In the genomic region with DNA sequence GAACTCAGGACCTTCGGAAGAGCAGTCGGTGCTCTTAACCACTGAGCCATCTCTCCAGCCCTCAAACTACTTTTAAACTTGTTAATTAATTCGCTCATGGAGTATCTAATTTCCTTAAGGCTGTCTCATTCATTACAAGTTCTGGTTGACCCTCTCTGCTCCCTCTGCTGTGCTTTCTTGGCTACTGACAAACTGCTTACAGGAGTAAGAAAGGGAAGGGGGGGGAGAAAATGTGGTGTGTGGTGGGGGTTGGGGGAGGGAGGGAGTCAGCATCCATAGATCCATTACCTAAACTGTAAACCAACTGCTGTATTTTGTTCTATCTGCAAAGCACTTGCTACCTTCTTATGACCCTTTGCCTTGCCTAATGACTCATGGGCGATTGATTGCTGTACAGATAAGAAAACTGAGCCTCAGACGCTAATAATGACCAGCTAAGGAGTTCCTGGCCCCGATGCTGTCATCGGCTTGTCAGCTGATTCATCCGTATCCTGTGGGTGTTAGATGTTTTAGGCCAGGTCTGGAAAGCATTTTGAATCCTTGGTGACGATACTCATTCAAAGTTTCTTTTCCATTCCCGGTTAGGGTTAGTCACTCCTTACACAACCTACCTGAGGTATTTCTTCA, we compare ENCODE assay signal across 9 mouse cellular contexts. TPM values are rescaled to one million over a fixed set of nuclear protein-coding genes. Genes with fewer than 3 reads are reported as not detected.
DNase-seq lines count a peak whose midpoint lies in the region; ATAC-seq and TF ChIP-seq lines count a peak whose summit lies in the region.
"Had no signal": no experiment of that assay in that cellular context is flagged by ENCODE, and none has a peak within 500 bp of the region (broad histone marks: within the 10 kb centered on the region; RNA-seq: fewer than 3 reads in every experiment).

No protein-coding gene starts in this region.

- TF ChIP-seq CTCF in lung, adult 2 months (IDR thresholded peaks at IDR 0.05; ENCODE audit: insufficient read depth, low read length), result no peak

- no peaks in the 10 kb centered on the region for H3K27me3 ChIP-seq in heart, embryonic 11.5 days (ENCODE audit: control insufficient read depth, insufficient read depth, low read length)
- H3K27me3 ChIP-seq in lung, embryonic 15.5 days, result no peaks in the 10 kb centered on the region

- no peak for TF ChIP-seq POLR2A in lung, adult 2 months (IDR thresholded peaks at IDR 0.05; ENCODE audit: borderline replicate concordance, extremely low read depth, low read depth, low read length)

- H3K4me2 ChIP-seq in heart, embryonic 11.5 days, result peak overlapping the region; percentile 80; the same call in 1 of the 2 replicates
- 0 out of 2 replicates have a peak overlapping the region, but pooled peaks have one; percentile 87 for H3K4me2 ChIP-seq in lung, embryonic 15.5 days

- H3K9ac ChIP-seq in heart, embryonic 11.5 days (ENCODE audit: low read depth, low read length), result no peak overlapping the region
- no peak overlapping the region for H3K9ac ChIP-seq in lung, embryonic 15.5 days

- no peaks in the 10 kb centered on the region for H3K9me3 ChIP-seq in heart, embryonic 11.5 days (replicated peaks; ENCODE audit: control insufficient read depth, low read length)
- no peaks in the 10 kb centered on the region for H3K9me3 ChIP-seq in lung, embryonic 15.5 days

- WGBS in heart, embryonic 11.5 days (ENCODE audit: insufficient replicate concordance), result 38% methylated on average over 10 of the region's 10 CpGs
- WGBS in lung, embryonic 15.5 days, result 43% methylated on average over 10 of the region's 10 CpGs
- WGBS in lung, adult 2 months, result 53% methylated on average over 10 of the region's 10 CpGs

- H3K27ac ChIP-seq in heart, embryonic 11.5 days (ENCODE audit: low read depth, low read length), result no peak overlapping the region
- no peak overlapping the region for H3K27ac ChIP-seq in lung, embryonic 15.5 days

- no peak for DNase-seq in heart, postnatal 36 days
- no peak for DNase-seq in lung, adult 2 months
- DNase-seq in MN1 (ENCODE audit: low spot score), result peak; percentile 85
- DNase-seq in right cerebral cortex, postnatal 25 days, result no peak
- DNase-seq in embryo, embryonic 10.5 days (ENCODE audit: low spot score), result no peak

- peaks cover 29% of the 10 kb centered on the region for H3K4me1 ChIP-seq in heart, embryonic 11.5 days (ENCODE audit: control insufficient read depth, insufficient read depth, low read length)
- peaks cover 41% of the 10 kb centered on the region; the same call in 1 of the 2 replicates for H3K4me1 ChIP-seq in lung, embryonic 15.5 days
- no peaks in the 10 kb centered on the region for H3K4me1 ChIP-seq in lung, adult 2 months (ENCODE audit: control insufficient read depth, insufficient read depth, low read length)

- intact Hi-C loops in heart, postnatal 36 days (cut with DNase I), result loop anchor here (1.0 kb wide), 1 partner anchor 26 kb away; no protein-coding TSS in a partner anchor

- no peak for ATAC-seq in heart, embryonic 11.5 days (replicated peaks; ENCODE audit: insufficient number of reproducible peaks, low FRiP score, low TSS enrichment)
- ATAC-seq in lung, embryonic 15.5 days (ENCODE audit: borderline replicate concordance, extremely low read depth, low FRiP score, low TSS enrichment), result no peak
- ATAC-seq in megakaryocyte, adult 5-6 weeks (ENCODE audit: poor library complexity, severe bottlenecking), result 0 out of 2 replicates have a peak, but pooled peaks have one; percentile 4
- ATAC-seq: midbrain, embryonic 16.5 days had no signal

- H3K36me3 ChIP-seq in heart, embryonic 11.5 days (ENCODE audit: control insufficient read depth, insufficient read depth, low read length), result no peaks in the 10 kb centered on the region
- no peaks in the 10 kb centered on the region for H3K36me3 ChIP-seq in lung, embryonic 15.5 days

- no peak overlapping the region for H3K4me3 ChIP-seq in heart, embryonic 11.5 days (ENCODE audit: low read depth, low read length)
- H3K4me3 ChIP-seq in lung, embryonic 15.5 days, result no peak overlapping the region
- H3K4me3 ChIP-seq in lung, adult 2 months (replicated peaks; ENCODE audit: extremely low read depth, low read depth, low read length), result no peak overlapping the region

RNA-seq across cellular contexts. Expression of gene Noct, which starts 1.3 kb away (rescaled TPM):
- 10.4 and 12.2 TPM in 2 replicates for polyA plus RNA-seq in heart, embryonic 11.5 days (2014; fragmentation: Nextera tagmentation; extraction: Ambion mirVana)
- total RNA-seq in heart, postnatal 36 days (2021), result 10 to 100 TPM; 33.6 to 35.1 TPM
- 6.9 and 7.2 TPM in 2 replicates for polyA plus RNA-seq in lung, embryonic 15.5 days (2015; fragmentation: Nextera tagmentation; extraction: Ambion mirVana)
- 8.2 and 9.9 TPM in 2 replicates for polyA plus RNA-seq in lung, adult 2 months (2012; rRNA removed)
- 12.1 and 13.2 TPM in 2 replicates for total RNA-seq in megakaryocyte, adult 5-6 weeks (2015)
- 4.4 and 7.6 TPM in 2 replicates for total RNA-seq in megakaryocyte, adult 5-6 weeks (2017)
